Mouse (Mus musculus): Measurements from ENCODE around the gene Klf16.

DNA sequence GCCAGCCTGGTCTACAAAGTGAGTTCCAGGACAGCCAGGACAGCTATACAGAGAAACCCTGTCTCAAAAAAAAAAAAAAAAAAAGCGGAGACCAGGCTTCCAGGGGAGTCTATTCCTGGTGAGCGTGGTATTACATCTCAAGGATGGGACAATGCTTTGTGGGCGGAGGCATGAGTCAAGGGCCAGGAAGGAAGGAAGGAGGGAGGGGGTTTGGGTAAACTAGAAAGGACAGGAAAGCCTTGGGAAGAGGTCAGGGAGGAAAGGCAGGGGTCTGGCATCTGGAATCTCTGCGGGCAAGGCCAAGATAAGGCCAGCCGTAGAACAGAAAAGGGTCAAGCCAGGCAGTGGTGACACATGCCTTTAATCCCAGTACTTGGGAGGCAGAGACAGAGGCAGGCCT lies 37.6 kb downstream of the Klf16 start:
- TF ChIP-seq GATA1 (IDR thresholded peaks at IDR 0.05; ENCODE audit: low read length): no peak
- no peak for TF ChIP-seq TAL1 (IDR thresholded peaks at IDR 0.05; ENCODE audit: low read length)

Measured in erythroblast, embryonic 14.5 days (primary cell).